Mouse (Mus musculus) forebrain, embryonic 12.5 days (tissue): ENCODE measurements at regions not wholly inside any gene's neighbourhood (a gene's known extent, or its start where the extent isn't known, plus 50 kb on each side); places are given as distances from the start of the nearest gene placed in this dataset.
"Not testable (repeated sequence)": the region's sequence is repeated elsewhere in the genome, so short reads cannot be mapped to it uniquely, and the experiment has no call there.

ENCODE experiments used
- ATAC-seq: fragments of 200-750 bp; cut with Nextera tagmentation; 2 replicates; pipeline ENCODE4 v1.8.0; 2017; ENCODE audit warnings: moderate TSS enrichment; ENCODE audit not compliant: low FRiP score
- H3K27ac ChIP-seq: fragments of 300-500 bp; sonication (generic); 2 replicates; pipeline ENCODE4 v1.5.1; 2016; ENCODE audit warnings: mild to moderate bottlenecking
- H3K27me3 ChIP-seq: fragments of 300-500 bp; sonication (generic); 2 replicates; pipeline ENCODE4 v1.6.1; 2016; ENCODE audit warnings: mild to moderate bottlenecking
- H3K36me3 ChIP-seq: fragments of 300-500 bp; sonication (generic); replicated peaks from 2 replicates; pipeline ENCODE4 v1.6.1; 2016; ENCODE audit warnings: mild to moderate bottlenecking
- H3K4me1 ChIP-seq: fragments of 300-500 bp; sonication (generic); 2 replicates; pipeline ENCODE4 v1.6.1; 2016
- H3K4me2 ChIP-seq: fragments of 300-500 bp; sonication (generic); 2 replicates; pipeline ENCODE4 v1.6.1; 2016; ENCODE audit warnings: mild to moderate bottlenecking, moderate library complexity
- H3K4me3 ChIP-seq: fragments of 300-500 bp; sonication (generic); replicated peaks from 2 replicates; pipeline ENCODE4 v1.5.1; 2016; ENCODE audit warnings: mild to moderate bottlenecking
- H3K9ac ChIP-seq: fragments of 300-500 bp; sonication (generic); 2 replicates; pipeline ENCODE4 v1.6.1; 2016; ENCODE audit warnings: mild to moderate bottlenecking
- H3K9me3 ChIP-seq: fragments of 300-500 bp; sonication (generic); 2 replicates; pipeline ENCODE4 v1.6.1; 2016
- WGBS: fragments of 180-500 bp; shearing (Covaris S2); methylation state at CpG from one replicate; pipeline ENCODE4 v1.1.7; 2016; 5-methylcytosine and 5-hydroxymethylcytosine counted together

DNA sequence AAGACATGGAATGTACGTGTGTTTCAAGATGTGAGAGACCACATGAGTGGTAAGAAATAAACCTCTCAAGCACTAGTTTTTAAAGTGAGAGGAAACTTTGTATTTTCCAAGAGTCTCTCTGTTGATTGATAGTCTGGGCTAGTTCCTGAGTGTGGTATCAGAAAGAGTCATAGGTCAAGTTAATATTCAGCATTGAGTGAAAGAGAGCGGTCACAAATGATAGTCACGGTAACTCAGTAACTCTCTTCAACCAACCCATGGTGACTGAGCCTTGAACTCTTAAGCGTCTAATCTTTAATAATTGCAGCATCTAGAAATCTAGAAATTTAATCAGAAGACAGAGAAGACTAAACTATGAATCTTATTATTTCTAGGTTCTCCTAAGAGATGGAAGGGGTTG is 108.3 kb upstream of the Nrip1 start:
- Histone ChIP-seq H3K27ac (no peak overlapping the region), H3K4me1 (no peaks in the 10 kb centered on the region), H3K9me3 (no peaks in the 10 kb centered on the region), H3K4me3 (no peak overlapping the region), H3K4me2 (no peak overlapping the region), H3K9ac (no peak overlapping the region), H3K36me3 (no peaks in the 10 kb centered on the region), H3K27me3 (no peaks in the 10 kb centered on the region)
- WGBS: 91% methylated on average over 4 of the region's 4 CpGs
- no peak for ATAC-seq

DNA sequence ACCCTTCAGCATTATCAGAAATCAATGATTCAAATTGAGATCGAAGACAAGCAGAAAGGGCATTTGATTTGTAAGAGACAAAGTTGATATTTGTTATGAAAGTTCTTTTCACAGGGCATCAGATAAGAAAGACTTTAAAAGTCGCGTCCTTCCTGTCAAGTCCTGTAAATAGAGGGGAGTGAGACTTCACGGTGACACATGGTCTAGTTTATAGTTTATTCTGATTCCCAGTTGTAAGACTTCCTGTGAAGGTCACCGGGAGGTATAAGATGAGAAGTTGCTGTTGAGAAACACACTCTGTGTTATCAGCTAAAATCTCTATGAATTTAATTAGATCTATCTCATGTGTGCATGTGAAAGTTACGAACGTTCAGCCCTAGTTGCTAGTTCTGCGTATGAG is 103.8 kb upstream of the Nrip1 start:
- no peaks in the 10 kb centered on the region for H3K27me3 ChIP-seq
- H3K4me3 ChIP-seq: no peak overlapping the region
- no peaks in the 10 kb centered on the region for H3K36me3 ChIP-seq
- no peak for ATAC-seq
- no peaks in the 10 kb centered on the region for H3K4me1 ChIP-seq
- WGBS: 89% methylated on average over 8 of the region's 8 CpGs
- no peak overlapping the region for H3K27ac ChIP-seq
- no peaks in the 10 kb centered on the region for H3K9me3 ChIP-seq
- no peak overlapping the region for H3K9ac ChIP-seq
- H3K4me2 ChIP-seq: no peak overlapping the region

DNA sequence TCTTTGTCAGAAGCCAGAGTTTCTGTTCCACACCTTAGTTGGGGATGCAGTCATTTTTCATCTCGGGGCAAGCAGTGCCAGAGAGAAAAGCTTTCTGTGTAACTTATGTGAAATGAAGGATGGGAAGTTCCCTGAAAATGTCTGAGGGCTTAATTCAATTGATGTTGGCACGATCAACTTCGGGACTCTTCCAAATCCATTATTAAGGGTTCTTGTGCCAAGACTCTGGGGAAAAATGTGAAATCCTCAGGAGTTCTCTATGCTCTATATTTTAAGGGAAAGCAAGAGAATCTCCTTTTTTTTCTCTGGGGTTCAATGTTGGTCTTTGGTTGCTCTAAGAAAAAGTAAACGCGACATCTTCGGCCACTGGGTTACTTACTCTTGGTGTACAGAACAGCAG is 100.9 kb upstream of the Nrip1 start:
- 93% methylated on average over 6 of the region's 6 CpGs for WGBS
- no peaks in the 10 kb centered on the region for H3K9me3 ChIP-seq
- no peak overlapping the region for H3K4me3 ChIP-seq
- H3K27me3 ChIP-seq: no peaks in the 10 kb centered on the region
- H3K27ac ChIP-seq: no peak overlapping the region
- no peak overlapping the region for H3K9ac ChIP-seq
- H3K4me1 ChIP-seq: no peaks in the 10 kb centered on the region
- no peak overlapping the region for H3K4me2 ChIP-seq
- no peak for ATAC-seq
- H3K36me3 ChIP-seq: no peaks in the 10 kb centered on the region

DNA sequence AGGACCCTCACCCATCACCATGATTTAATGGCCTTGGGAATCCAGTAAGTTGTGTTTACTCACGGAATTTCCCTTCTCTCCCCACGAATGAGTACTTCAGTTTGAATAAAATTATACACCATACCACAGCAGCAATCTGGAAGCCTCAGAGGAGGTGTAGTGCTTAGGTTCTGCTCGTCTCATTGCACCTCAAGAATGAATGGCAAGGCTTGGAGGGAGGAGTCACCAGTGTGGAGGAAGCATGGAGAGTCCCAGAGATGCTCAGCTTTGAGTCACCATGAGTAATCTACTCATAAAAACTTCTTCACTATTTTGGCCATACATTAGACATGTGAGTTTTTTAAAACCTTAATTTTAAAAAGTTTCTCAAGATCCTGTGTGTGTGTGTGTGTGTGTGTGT is 98.8 kb upstream of the Nrip1 start:
- WGBS: 89% methylated on average over 3 of the region's 3 CpGs
- ATAC-seq: no peak
- no peaks in the 10 kb centered on the region for H3K4me1 ChIP-seq
- H3K9me3 ChIP-seq: no peaks in the 10 kb centered on the region
- H3K9ac ChIP-seq: no peak overlapping the region
- no peaks in the 10 kb centered on the region for H3K27me3 ChIP-seq
- no peak overlapping the region for H3K4me2 ChIP-seq
- H3K27ac ChIP-seq: no peak overlapping the region
- H3K4me3 ChIP-seq: no peak overlapping the region
- H3K36me3 ChIP-seq: no peaks in the 10 kb centered on the region

DNA sequence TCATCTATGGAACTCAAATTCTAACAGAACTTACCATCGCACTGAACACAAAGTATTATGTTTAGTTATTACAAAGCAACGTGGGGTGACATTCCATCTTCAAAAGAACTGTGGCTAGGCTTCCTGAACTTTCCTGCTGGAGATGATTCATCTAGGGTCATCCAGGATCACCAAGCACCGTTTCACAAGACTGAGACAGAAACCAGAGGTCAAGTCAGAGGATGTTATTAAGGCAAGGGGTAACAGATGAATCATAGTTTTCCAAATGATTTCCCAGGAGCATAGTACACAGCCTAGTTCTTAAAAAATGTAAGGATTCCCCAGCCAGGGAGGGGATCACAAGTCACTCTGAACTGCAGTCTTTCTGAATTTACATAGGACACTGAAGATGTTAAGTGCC is 97.5 kb upstream of the Nrip1 start:
- no peak for ATAC-seq
- Histone ChIP-seq H3K4me2 (no peak overlapping the region), H3K4me1 (no peaks in the 10 kb centered on the region), H3K9me3 (no peaks in the 10 kb centered on the region), H3K4me3 (no peak overlapping the region), H3K9ac (no peak overlapping the region), H3K27me3 (no peaks in the 10 kb centered on the region), H3K27ac (no peak overlapping the region), H3K36me3 (no peaks in the 10 kb centered on the region)
- WGBS: 78% methylated on average over 3 of the region's 3 CpGs

DNA sequence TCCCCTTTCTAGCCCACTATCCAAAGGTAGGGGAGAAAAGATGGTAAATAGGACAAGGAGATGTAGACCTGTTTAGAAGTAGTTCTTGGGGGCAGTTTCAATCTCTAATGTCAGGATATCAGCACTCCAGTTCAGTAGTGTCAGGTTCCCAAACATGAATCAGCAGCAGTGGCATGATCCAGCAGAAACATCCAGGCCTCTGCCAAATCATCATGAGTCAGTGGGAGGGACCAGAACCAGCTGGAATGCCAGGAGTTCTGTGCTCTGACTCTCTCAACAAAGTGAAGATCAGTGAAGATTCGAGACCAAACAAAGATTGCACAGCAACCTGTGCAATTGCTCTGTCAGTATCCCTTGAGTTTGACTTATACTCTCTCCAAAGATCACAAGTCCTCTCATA is 85.9 kb upstream of the Nrip1 start:
- no peaks in the 10 kb centered on the region for H3K9me3 ChIP-seq
- WGBS: 71% methylated on average over 1 of the region's 1 CpGs
- no peaks in the 10 kb centered on the region for H3K4me1 ChIP-seq
- H3K27ac ChIP-seq: no peak overlapping the region
- no peak overlapping the region for H3K4me3 ChIP-seq
- H3K9ac ChIP-seq: no peak overlapping the region
- H3K27me3 ChIP-seq: no peaks in the 10 kb centered on the region
- ATAC-seq: no peak
- H3K36me3 ChIP-seq: no peaks in the 10 kb centered on the region
- H3K4me2 ChIP-seq: no peak overlapping the region

DNA sequence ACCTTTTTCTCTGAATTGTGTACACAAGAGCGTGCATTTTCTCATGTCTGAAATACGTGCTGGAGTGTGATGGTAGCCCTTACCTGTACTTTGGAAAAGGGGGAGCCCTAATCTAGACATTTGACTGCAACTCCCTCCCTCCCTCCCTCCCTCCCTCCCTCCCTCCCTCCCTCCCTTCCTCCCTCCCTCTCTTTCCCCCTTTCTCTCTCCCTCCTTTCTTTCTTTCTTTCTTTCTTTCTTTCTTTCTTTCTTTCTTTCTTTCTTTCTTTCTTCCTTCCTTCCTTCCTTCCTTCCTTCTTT is 82.6 kb upstream of the Nrip1 start:
- ATAC-seq, H3K27me3 ChIP-seq, H3K27ac ChIP-seq, H3K9ac ChIP-seq, H3K9me3 ChIP-seq, H3K4me3 ChIP-seq, H3K4me2 ChIP-seq, H3K36me3 ChIP-seq: not testable (repeated sequence)
- 92% methylated on average over 2 of the region's 2 CpGs for WGBS
- H3K4me1 ChIP-seq: peaks cover 11% of the 10 kb centered on the region

DNA sequence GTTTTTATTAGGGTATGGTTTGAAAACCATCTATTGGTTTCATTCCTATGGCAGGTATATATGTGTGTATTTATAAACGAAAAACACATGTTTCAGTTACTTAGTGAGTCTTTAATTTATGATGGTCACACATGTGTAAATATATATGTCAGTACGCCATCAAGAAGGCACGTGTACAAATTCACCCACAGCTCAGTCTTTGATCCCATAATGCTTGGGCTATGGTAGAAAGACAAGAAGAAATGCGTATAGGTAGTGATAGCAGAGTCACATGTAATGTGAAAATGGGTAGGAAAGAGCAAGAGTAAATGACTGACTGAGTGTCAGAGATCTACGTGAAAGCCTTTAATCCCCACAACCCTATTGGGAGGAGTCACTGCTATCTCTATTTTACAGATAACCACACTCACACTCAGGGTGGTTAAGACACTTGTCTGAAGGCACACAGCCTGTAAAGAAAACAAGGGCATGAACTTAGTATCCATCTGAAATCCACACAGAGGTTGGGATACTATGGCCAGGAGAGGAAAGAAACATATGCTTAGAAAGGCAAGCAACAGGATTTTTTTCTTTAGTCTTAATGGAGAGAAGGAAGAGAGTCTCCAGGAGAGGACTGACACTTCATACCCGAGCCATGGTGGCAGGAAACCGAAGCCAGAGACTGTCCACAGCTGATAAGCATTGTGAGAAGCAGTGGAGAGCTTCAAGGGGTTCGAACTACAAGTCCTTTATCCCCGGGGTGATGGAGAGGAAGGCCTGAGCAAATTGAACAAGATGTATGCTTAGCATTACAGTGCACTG is 82.1 kb upstream of the Nrip1 start:
- no peak for ATAC-seq
- no peaks in the 10 kb centered on the region for H3K27me3 ChIP-seq

DNA sequence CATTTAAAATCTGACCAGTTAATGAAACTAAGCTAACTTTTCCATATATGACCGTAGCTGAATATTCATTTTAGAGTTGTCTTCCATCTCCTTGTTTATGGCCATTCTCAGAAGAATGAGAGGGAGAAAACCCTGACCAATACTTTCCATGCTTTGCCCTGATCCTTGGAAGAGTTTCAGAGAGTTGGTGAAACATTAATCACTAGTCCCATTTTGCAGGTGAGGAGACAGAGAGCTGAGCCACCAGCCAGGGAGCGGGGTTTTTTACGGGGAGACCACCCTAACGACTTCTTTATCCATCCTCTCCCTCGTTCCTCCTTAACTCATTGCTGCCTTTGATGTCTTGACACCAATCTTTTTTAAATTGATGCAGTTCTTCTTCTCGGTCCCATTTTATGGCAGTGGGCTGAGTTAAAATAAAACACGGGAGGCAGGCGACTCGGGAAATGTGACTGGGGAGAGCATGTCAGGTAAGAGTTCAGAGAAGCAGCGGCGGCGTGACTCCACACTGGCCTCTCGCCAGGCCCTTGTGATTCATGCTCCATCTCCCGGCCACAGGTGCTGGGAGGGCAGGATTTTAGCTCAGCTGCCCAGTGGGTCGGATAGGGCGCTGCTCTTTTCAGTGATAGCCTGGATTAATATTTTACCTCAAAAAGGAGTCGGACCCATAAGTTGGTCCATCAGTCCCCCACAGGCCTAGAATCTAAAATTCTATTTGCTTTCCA is 81.3 kb upstream of the Nrip1 start:
- H3K9ac ChIP-seq: no peak overlapping the region
- no peak for ATAC-seq
- no peak overlapping the region for H3K27ac ChIP-seq
- H3K36me3 ChIP-seq: no peaks in the 10 kb centered on the region
- no peak overlapping the region for H3K4me3 ChIP-seq
- 75% methylated on average over 17 of the region's 17 CpGs for WGBS
- H3K27me3 ChIP-seq: no peaks in the 10 kb centered on the region
- peaks cover 11% of the 10 kb centered on the region for H3K4me1 ChIP-seq
- no peak overlapping the region for H3K4me2 ChIP-seq
- 0 out of 2 replicates have a peak, but pooled peaks cover 4% of the 10 kb centered on the region for H3K9me3 ChIP-seq

More for the DNA sequence above, 82.1 kb upstream of the Nrip1 start:
- H3K9ac ChIP-seq: no peak overlapping the region
- H3K36me3 ChIP-seq: no peaks in the 10 kb centered on the region
- H3K4me3 ChIP-seq: no peak overlapping the region
- WGBS: 85% methylated on average over 9 of the region's 9 CpGs
- no peak overlapping the region for H3K27ac ChIP-seq
- H3K4me1 ChIP-seq: peaks cover 11% of the 10 kb centered on the region
- H3K9me3 ChIP-seq: 0 out of 2 replicates have a peak, but pooled peaks cover 4% of the 10 kb centered on the region
- no peak overlapping the region for H3K4me2 ChIP-seq

DNA sequence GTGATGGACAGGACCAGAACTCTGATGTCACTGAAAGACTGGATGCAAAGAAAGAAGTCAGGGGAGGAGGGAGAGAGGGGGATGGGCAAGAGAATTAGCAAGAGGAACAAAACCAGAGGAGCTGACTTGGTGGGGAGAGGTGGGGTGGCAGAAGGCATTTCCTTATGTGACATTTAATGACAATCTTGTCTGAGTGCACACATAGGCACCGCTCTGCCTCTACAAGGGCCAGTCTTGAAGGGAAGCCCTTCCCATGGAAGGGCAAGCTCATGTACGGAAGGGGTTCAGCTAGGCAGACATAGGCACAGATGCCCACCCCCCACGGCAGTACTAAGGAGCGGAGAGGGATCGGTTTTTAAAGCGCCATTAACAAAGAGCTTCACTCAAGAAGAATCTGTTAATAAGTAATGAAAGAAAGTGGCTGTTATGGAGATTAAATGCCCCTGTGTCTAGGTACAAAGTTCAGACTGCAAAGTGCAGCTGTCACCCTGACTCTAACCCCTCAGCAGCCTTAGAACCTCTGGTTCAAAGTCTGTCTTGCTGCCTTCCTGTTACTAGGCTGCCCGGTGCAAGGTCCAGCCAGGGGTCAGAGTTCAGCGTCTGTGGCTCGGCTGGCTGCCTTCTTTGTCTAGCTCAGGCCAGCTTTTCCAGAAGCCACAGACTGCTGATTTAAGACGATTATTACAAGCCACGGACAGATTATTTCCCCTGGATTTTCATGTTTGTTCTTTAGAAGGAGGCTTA is 80.0 kb upstream of the Nrip1 start:
- peak; percentile 44; the same call in 1 of the 2 replicates for ATAC-seq
- H3K9me3 ChIP-seq: 0 out of 2 replicates have a peak, but pooled peaks cover 4% of the 10 kb centered on the region
- H3K4me1 ChIP-seq: peaks cover 11% of the 10 kb centered on the region
- no peak overlapping the region for H3K4me3 ChIP-seq
- no peaks in the 10 kb centered on the region for H3K27me3 ChIP-seq
- H3K9ac ChIP-seq: no peak overlapping the region
- H3K4me2 ChIP-seq: no peak overlapping the region
- no peak overlapping the region for H3K27ac ChIP-seq
- WGBS: 17% methylated on average over 11 of the region's 11 CpGs
- no peaks in the 10 kb centered on the region for H3K36me3 ChIP-seq

DNA sequence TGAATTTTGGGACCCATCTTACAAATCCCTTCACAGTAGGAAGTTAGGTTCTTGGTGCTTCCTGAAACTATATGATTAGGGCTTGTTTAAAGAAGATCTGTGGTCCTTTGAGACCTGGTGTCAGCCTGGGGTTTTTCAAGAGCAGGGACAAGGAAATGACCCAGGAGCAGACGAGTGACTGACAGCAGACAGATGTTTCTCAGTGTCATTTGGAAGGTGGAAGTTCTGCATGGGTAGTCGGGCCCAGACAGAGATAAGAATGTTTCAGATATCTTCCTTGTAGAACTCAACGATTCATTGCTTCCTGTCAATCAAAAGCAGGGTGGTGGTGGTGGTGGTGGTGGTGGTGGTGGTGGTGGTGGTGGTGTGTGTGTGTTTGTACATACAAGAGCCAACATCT is 75.1 kb upstream of the Nrip1 start:
- ATAC-seq: no peak
- H3K36me3 ChIP-seq: no peaks in the 10 kb centered on the region
- no peak overlapping the region for H3K27ac ChIP-seq
- H3K27me3 ChIP-seq: no peaks in the 10 kb centered on the region
- 75% methylated on average over 3 of the region's 3 CpGs for WGBS
- H3K4me1 ChIP-seq: peaks cover 6% of the 10 kb centered on the region
- H3K9ac ChIP-seq: no peak overlapping the region
- no peak overlapping the region for H3K4me2 ChIP-seq
- H3K4me3 ChIP-seq: no peak overlapping the region
- 0 out of 2 replicates have a peak, but pooled peaks cover 4% of the 10 kb centered on the region for H3K9me3 ChIP-seq

DNA sequence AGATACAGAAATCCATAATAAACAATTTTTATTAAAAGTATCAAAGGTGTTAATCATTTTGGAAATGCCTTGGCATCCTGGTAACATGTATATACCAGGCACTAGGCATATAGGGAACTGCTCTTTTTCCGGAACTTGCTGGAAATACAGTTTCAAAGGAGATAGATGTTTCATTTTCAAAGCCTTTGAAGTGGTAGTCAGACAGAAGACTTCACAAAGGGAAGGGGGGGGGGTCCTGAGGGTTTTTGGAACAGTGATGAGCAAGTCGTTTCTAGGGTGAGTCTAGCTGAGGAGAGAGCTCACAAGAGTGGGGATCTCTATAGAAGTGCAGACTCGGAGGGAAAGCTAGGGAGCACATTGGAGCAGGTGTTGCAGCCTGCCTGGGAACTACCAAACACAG is 73.4 kb upstream of the Nrip1 start:
- 0 out of 2 replicates have a peak, but pooled peaks cover 4% of the 10 kb centered on the region for H3K9me3 ChIP-seq
- H3K27me3 ChIP-seq: no peaks in the 10 kb centered on the region
- 71% methylated on average over 3 of the region's 3 CpGs for WGBS
- no peaks in the 10 kb centered on the region for H3K36me3 ChIP-seq
- H3K4me1 ChIP-seq: no peaks in the 10 kb centered on the region
- H3K27ac ChIP-seq: no peak overlapping the region
- H3K4me3 ChIP-seq: no peak overlapping the region
- no peak for ATAC-seq
- H3K9ac ChIP-seq: no peak overlapping the region
- no peak overlapping the region for H3K4me2 ChIP-seq
